Mouse (Mus musculus) inflammation-experienced regulatory T-cells (primary cell): ENCODE results near the gene Gm9821. TPM values are rescaled to one million over a fixed set of nuclear protein-coding genes. Genes with fewer than 3 reads are reported as not detected.

Source experiments
- polyA plus RNA-seq, 2 experiments: library from polyadenylated mRNA; unstranded; fragments of 100-300 nt; shearing (Covaris generic); gene quantifications; one replicate each; pipeline ENCODE4 v1.2.1; 2017

Gene Gm9821
- polyA plus RNA-seq: under 1 TPM in 1 of 2 experiments, not detected in 1; 0.35 TPM

DNA sequence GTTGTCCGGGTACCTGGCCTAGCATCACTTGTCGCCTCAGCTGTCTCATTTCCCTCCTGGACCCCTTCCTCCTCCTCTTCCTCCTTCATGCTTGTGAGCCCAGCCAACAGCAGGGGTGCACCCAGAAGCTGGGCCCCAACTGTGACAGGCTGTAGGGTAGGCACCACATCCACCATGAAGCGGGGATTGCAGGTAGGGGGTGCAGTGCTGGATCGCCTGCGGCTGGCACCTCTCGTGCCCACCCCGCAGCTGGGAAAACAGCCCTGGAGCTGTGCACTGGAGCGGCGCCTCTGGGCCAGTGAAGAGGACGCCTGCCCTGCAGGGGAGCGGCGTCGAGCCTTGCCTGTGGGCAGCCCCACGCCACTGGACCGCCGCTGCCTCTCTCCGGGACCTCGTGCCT, at the start of gene Gm9821:
Gm9821 (plus strand) TSS at position 221 of the 400 bp plus-strand sequence.

GRCm38 (mm10) chr2:91926949-91927348, 18.6 kb upstream of the Gm9821 start, which contains the start of gene Chrm4:
Gene Chrm4, plus strand, starts transcription at chr2:91927249.

GRCm38 (mm10) chr2:91932160-91932711, 13.3 kb upstream of the Gm9821 start, which contains the start of gene Mdk:
Gene Mdk, minus strand, starts transcription at chr2:91932297.

GRCm38 (mm10) chr2:91975581-91976541, 30.4 kb downstream of the Gm9821 start, which contains the start of gene Dgkz:
Gene Dgkz, minus strand, starts transcription at chr2:91975864.

Other genes starting within 250 kb of the Gm9821 start
- 10 to 100 TPM; 45.6 to 53.8 TPM for gene Atg13, start 235.1 kb upstream of the Gm9821 start, polyA plus RNA-seq
- gene Harbi1, start 234.9 kb upstream of the Gm9821 start, polyA plus RNA-seq: 10 to 100 TPM; 10.8 to 12.8 TPM
- 10 to 100 TPM; 42.6 to 45.0 TPM for gene Ambra1, start 215.6 kb upstream of the Gm9821 start, polyA plus RNA-seq
- gene Chrm4, start 18.5 kb upstream of the Gm9821 start, polyA plus RNA-seq: 1 to 10 TPM in 1 of 2 experiments, under 1 TPM in 1; 0.45 to 1.1 TPM
- 1 to 10 TPM; 1.1 to 1.2 TPM for gene Mdk, start 13.4 kb upstream of the Gm9821 start, polyA plus RNA-seq
- gene Dgkz, start 30.2 kb downstream of the Gm9821 start, polyA plus RNA-seq: 100 to 1,000 TPM; 315 to 316 TPM
- 1 to 10 TPM; 2.7 to 2.9 TPM for gene Creb3l1, start 78.8 kb downstream of the Gm9821 start, polyA plus RNA-seq
- 10 to 100 TPM; 53.8 to 62.4 TPM for gene Phf21a, start 147.4 kb downstream of the Gm9821 start, polyA plus RNA-seq